In the genomic region with DNA sequence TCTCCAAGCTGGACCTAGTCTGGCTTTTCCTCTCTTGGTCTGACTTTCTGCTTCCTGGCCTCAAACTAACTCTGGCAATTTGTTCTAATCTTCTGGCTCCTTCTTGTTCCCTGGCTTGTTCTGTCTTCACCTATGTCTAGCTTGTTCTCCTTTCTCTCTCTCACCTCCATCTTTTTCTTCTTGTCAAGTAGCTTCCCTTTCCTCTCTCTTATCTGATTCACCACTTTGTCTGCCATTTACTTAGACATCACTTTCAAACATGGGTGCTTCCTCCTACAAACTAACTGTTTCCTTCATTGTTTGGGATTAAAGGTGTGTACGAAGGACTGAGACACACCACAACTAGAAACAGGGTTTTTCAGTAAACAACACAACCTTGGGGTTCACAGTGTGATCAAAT, we compare ENCODE assay signal across 21 mouse cellular contexts. TPM values are rescaled to one million over a fixed set of nuclear protein-coding genes. Genes with fewer than 3 reads are reported as not detected.
A peak's percentile ranks its signal among the peaks of the same experiment; 100 is the strongest.
DNase-seq lines count a peak whose midpoint lies in the region; ATAC-seq and TF ChIP-seq lines count a peak whose summit lies in the region.
"Had no signal": no experiment of that assay in that cellular context is flagged by ENCODE, and none has a peak within 500 bp of the region (broad histone marks: within the 10 kb centered on the region; RNA-seq: fewer than 3 reads in every experiment).

No protein-coding gene starts in this region.

- H3K4me3 ChIP-seq in ES-Bruce4 (ENCODE audit: low read depth, low read length) (no peak overlapping the region), MEL (ENCODE audit: control insufficient read depth in 1 of 2, insufficient read depth in 1 of 2, low read depth in 2 of 2, low read length in 2 of 2) (no peak overlapping the region)
- H3K4me3 ChIP-seq in hindbrain, embryonic 11.5 days (ENCODE audit: low read depth, low read length), result no peak overlapping the region
- H3K4me3 ChIP-seq in thymus, adult 2 months (ENCODE audit: control insufficient read depth, insufficient read depth, low read length), result no peak overlapping the region

- H3K36me3 ChIP-seq in ES-Bruce4 (ENCODE audit: control insufficient read depth, insufficient read depth, low read length, poor library complexity, severe bottlenecking), result peaks cover 29% of the 10 kb centered on the region
- H3K36me3 ChIP-seq in MEL (ENCODE audit: control insufficient read depth in 1 of 2, insufficient read depth in 2 of 2, low read length in 2 of 2), result peaks cover 20 to 24% of the 10 kb centered on the region in 2 experiments
- H3K36me3 ChIP-seq in hindbrain, embryonic 11.5 days (ENCODE audit: control insufficient read depth, insufficient read depth, low read length), result peaks cover 29% of the 10 kb centered on the region
- H3K36me3 ChIP-seq in thymus, adult 2 months (ENCODE audit: control insufficient read depth, insufficient read depth, low read length), result peaks cover 42% of the 10 kb centered on the region

- H3K4me1 ChIP-seq in ES-Bruce4 (ENCODE audit: control insufficient read depth, insufficient read depth, low read length) (peaks cover 6% of the 10 kb centered on the region), MEL (ENCODE audit: control insufficient read depth in 1 of 2, insufficient read depth in 2 of 2, low read length in 2 of 2) (peaks cover 5 to 24% of the 10 kb centered on the region in 2 experiments)
- H3K4me1 ChIP-seq in hindbrain, embryonic 11.5 days (replicated peaks; ENCODE audit: control insufficient read depth, insufficient read depth, low read length), result peaks cover 3% of the 10 kb centered on the region; the same call in 1 of the 2 replicates
- H3K4me1 ChIP-seq in thymus, adult 2 months (replicated peaks; ENCODE audit: control insufficient read depth, insufficient read depth, low read length), result peaks cover 20% of the 10 kb centered on the region

- TF ChIP-seq EP300 in ES-Bruce4 (IDR thresholded peaks at IDR 0.05; ENCODE audit: insufficient read depth, low read depth, low read length) (no peak), MEL (IDR thresholded peaks at IDR 0.05; ENCODE audit: low read depth in 1 of 2, low read length in 2 of 2) (0 out of 4 replicates have a peak, but pooled peaks of 1 of the 2 experiments have one; percentile 14)

- WGBS in hindbrain, embryonic 11.5 days, result 89% methylated on average over 1 of the region's 1 CpGs
- WGBS in thymus, adult 2 months, result 84% methylated on average over 1 of the region's 1 CpGs

- no peak overlapping the region for H3K4me2 ChIP-seq in hindbrain, embryonic 11.5 days (replicated peaks; ENCODE audit: low read depth, low read length)

- TF ChIP-seq POLR2A in ES-Bruce4 (IDR thresholded peaks at IDR 0.05; ENCODE audit: insufficient read depth, low read length) (no peak), MEL (IDR thresholded peaks at IDR 0.05; ENCODE audit: control insufficient read depth in 1 of 2, insufficient read depth in 1 of 2, low read depth in 1 of 2, low read length in 2 of 2, poor library complexity in 1 of 2) (no peak)
- no peak for TF ChIP-seq POLR2A in thymus, adult 2 months (IDR thresholded peaks at IDR 0.05; ENCODE audit: control insufficient read depth, extremely low read depth, insufficient read depth, low read length, poor library complexity)

- H3K27me3 ChIP-seq in ES-Bruce4 (ENCODE audit: control insufficient read depth, insufficient read depth, low read length, poor library complexity, severe bottlenecking) (no peaks in the 10 kb centered on the region), MEL (ENCODE audit: control insufficient read depth in 1 of 2, insufficient read depth in 2 of 2, low read length in 2 of 2) (no peaks in the 10 kb centered on the region)
- no peaks in the 10 kb centered on the region for H3K27me3 ChIP-seq in hindbrain, embryonic 11.5 days (ENCODE audit: control insufficient read depth, insufficient read depth, low read length)
- H3K27me3 ChIP-seq in thymus, adult 2 months (ENCODE audit: control insufficient read depth, insufficient read depth, low read length), result no peaks in the 10 kb centered on the region
- H3K27me3 ChIP-seq: CH12.LX, Patski had no signal

- no peak for TF ChIP-seq RAD21 in MEL (IDR thresholded peaks at IDR 0.05; ENCODE audit: low read depth, low read length)

- no peak for TF ChIP-seq CTCF in ES-Bruce4 (IDR thresholded peaks at IDR 0.05; ENCODE audit: low read depth, low read length)
- TF ChIP-seq CTCF in MEL (IDR thresholded peaks at IDR 0.05 in 2 of 3, conservative IDR thresholded peaks at IDR 0.05 in 1 of 3; ENCODE audit: control insufficient read depth in 1 of 3, insufficient read depth in 1 of 3, low read depth in 2 of 3, low read length in 3 of 3, poor library complexity in 1 of 3, severe bottlenecking in 1 of 3), result no peak
- no peak for TF ChIP-seq CTCF in thymus, adult 2 months (IDR thresholded peaks at IDR 0.05; ENCODE audit: borderline replicate concordance, control insufficient read depth, extremely low read depth, insufficient read depth, low read length, poor library complexity)

- peak; percentile 67 for DNase-seq in MEL (ENCODE audit: low read depth, low spot score)
- no peak for DNase-seq in hindbrain, embryonic 11.5 days (ENCODE audit: low spot score)
- DNase-seq in thymus, adult 2 months, result no peak
- DNase-seq: adrenal gland, adult 2 months; adrenal gland, adult 8-10 months; adrenal gland, postnatal 10 days; adrenal gland, postnatal 14 days; adrenal gland, postnatal 25 days; adrenal gland, postnatal 36 days; B cell, adult 2 months; cerebellum, adult 11 months; cerebellum, adult 11-12 months; cerebellum, adult 18-20 months; cerebellum, adult 2 months; cerebellum, adult 8-10 months had no signal

- ATAC-seq in hindbrain, embryonic 11.5 days (ENCODE audit: low FRiP score), result no peak
- ATAC-seq: activated CD4-positive, CD25-positive, alpha-beta regulatory T cell, adult 4 months; CD4-positive, CD25-positive, alpha-beta regulatory T cell, adult 4 months; Patski had no signal

- H3K9ac ChIP-seq in ES-Bruce4 (ENCODE audit: low read depth, poor library complexity, severe bottlenecking) (no peak overlapping the region), MEL (ENCODE audit: control insufficient read depth, low read depth, low read length, poor library complexity, severe bottlenecking) (no peak overlapping the region)
- no peak overlapping the region for H3K9ac ChIP-seq in hindbrain, embryonic 11.5 days (ENCODE audit: low read depth, low read length)

- H3K9me3 ChIP-seq in ES-Bruce4 (replicated peaks; ENCODE audit: control insufficient read depth, insufficient read depth, low read length, poor library complexity, severe bottlenecking) (no peaks in the 10 kb centered on the region), MEL (replicated peaks; ENCODE audit: insufficient read depth, low read length) (no peaks in the 10 kb centered on the region)
- H3K9me3 ChIP-seq in hindbrain, embryonic 11.5 days (ENCODE audit: control insufficient read depth, low read length), result no peaks in the 10 kb centered on the region
- H3K9me3 ChIP-seq: G1E had no signal

- H3K27ac ChIP-seq in ES-Bruce4 (ENCODE audit: insufficient read depth, low read length), result peak overlapping the region; percentile 15; the same call in 1 of the 2 replicates
- peak overlapping the region; percentile 26; the same call in 1 of the 2 replicates for H3K27ac ChIP-seq in MEL (ENCODE audit: control insufficient read depth, low read depth, low read length)
- no peak overlapping the region for H3K27ac ChIP-seq in hindbrain, embryonic 11.5 days (ENCODE audit: low read depth, low read length)
- no peak overlapping the region for H3K27ac ChIP-seq in thymus, adult 2 months (ENCODE audit: control insufficient read depth, insufficient read depth, low read length)

- H3K79me2 ChIP-seq in MEL (ENCODE audit: control insufficient read depth, insufficient read depth, low read length, poor library complexity), result peaks cover 12% of the 10 kb centered on the region

RNA-seq across cellular contexts. Expression of gene Mxra7, which starts 7.1 kb away (rescaled TPM):
- polyA plus RNA-seq in ES-Bruce4 (2011; ENCODE audit: insufficient read depth, insufficient read length, low read depth, missing spikeins), result 20.4 and 22.1 TPM in 2 replicates
- 2.7 and 2.9 TPM in 2 replicates for total RNA-seq in MEL (2012; rRNA removed)
- 1 to 10 TPM in 1 of 2 experiments, not detected in 1; 9.3 TPM for polyA plus RNA-seq in MEL (2012; ENCODE audit: insufficient read depth in 1 of 2, insufficient read length in 2 of 2, low read depth in 1 of 2, low replicate concordance in 2 of 2, missing spikeins in 1 of 2)
- polyA plus RNA-seq in hindbrain, embryonic 11.5 days (2014; fragmentation: Nextera tagmentation; extraction: Ambion mirVana), result 57.9 and 61.8 TPM in 2 replicates
- 8.6 and 14.2 TPM in 2 replicates for polyA plus RNA-seq in thymus, adult 2 months (2012; rRNA removed)
- total RNA-seq: CH12.LX, G1E had no signal
- polyA plus RNA-seq: activated CD4-positive, CD25-positive, alpha-beta regulatory T cell, adult 4 months; CD4-positive, CD25-positive, alpha-beta regulatory T cell, adult 4 months; G1E had no signal

RNA-seq across cellular contexts. Expression of gene Mettl23, which starts 8.1 kb away (rescaled TPM):
- polyA plus RNA-seq in ES-Bruce4 (2011; ENCODE audit: insufficient read depth, insufficient read length, low read depth, missing spikeins) (27.5 TPM in 2 replicates), MEL (2012; ENCODE audit: insufficient read depth in 1 of 2, insufficient read length in 2 of 2, low read depth in 1 of 2, low replicate concordance in 2 of 2, missing spikeins in 1 of 2) (10 to 100 TPM in 1 of 2 experiments, not detected in 1; 58.5 TPM)
- 63.9 and 69.9 TPM in 2 replicates for total RNA-seq in MEL (2012; rRNA removed)
- polyA plus RNA-seq in hindbrain, embryonic 11.5 days (2014; fragmentation: Nextera tagmentation; extraction: Ambion mirVana), result 61.6 and 70.6 TPM in 2 replicates
- 69.9 and 82.6 TPM in 2 replicates for polyA plus RNA-seq in thymus, adult 2 months (2012; rRNA removed)

RNA-seq across cellular contexts. Expression of gene Jmjd6, which starts 8.3 kb away (rescaled TPM):
- polyA plus RNA-seq in ES-Bruce4 (2011; ENCODE audit: insufficient read depth, insufficient read length, low read depth, missing spikeins), result 45.6 and 49.0 TPM in 2 replicates
- 159 and 175 TPM in 2 replicates for total RNA-seq in MEL (2012; rRNA removed)
- polyA plus RNA-seq in MEL (2012; ENCODE audit: insufficient read depth in 1 of 2, insufficient read length in 2 of 2, low read depth in 1 of 2, low replicate concordance in 2 of 2, missing spikeins in 1 of 2), result 100 to 1,000 TPM in 1 of 2 experiments, not detected in 1; 192 TPM
- 88.8 and 91.3 TPM in 2 replicates for polyA plus RNA-seq in hindbrain, embryonic 11.5 days (2014; fragmentation: Nextera tagmentation; extraction: Ambion mirVana)
- 37.3 and 46.3 TPM in 2 replicates for polyA plus RNA-seq in thymus, adult 2 months (2012; rRNA removed)

RNA-seq across cellular contexts. Expression of gene Mfsd11, which starts 17.3 kb away (rescaled TPM):
- polyA plus RNA-seq in ES-Bruce4 (2011; ENCODE audit: insufficient read depth, insufficient read length, low read depth, missing spikeins) (14.6 and 15.1 TPM in 2 replicates), MEL (2012; ENCODE audit: insufficient read depth in 1 of 2, insufficient read length in 2 of 2, low read depth in 1 of 2, low replicate concordance in 2 of 2, missing spikeins in 1 of 2) (10 to 100 TPM in 1 of 2 experiments, not detected in 1; 25.4 TPM)
- total RNA-seq in MEL (2012; rRNA removed), result 25.7 and 36.3 TPM in 2 replicates
- polyA plus RNA-seq in hindbrain, embryonic 11.5 days (2014; fragmentation: Nextera tagmentation; extraction: Ambion mirVana), result 37.0 and 38.6 TPM in 2 replicates
- 32.9 and 33.0 TPM in 2 replicates for polyA plus RNA-seq in thymus, adult 2 months (2012; rRNA removed)

RNA-seq across cellular contexts. Expression of gene Srsf2, which starts 17.9 kb away (rescaled TPM):
- polyA plus RNA-seq in ES-Bruce4 (2011; ENCODE audit: insufficient read depth, insufficient read length, low read depth, missing spikeins) (414 and 425 TPM in 2 replicates), MEL (2012; ENCODE audit: insufficient read depth in 1 of 2, insufficient read length in 2 of 2, low read depth in 1 of 2, low replicate concordance in 2 of 2, missing spikeins in 1 of 2) (1,000 to 10,000 TPM in 1 of 2 experiments, 100 to 1,000 TPM in 1; 257 to 1,128 TPM)
- total RNA-seq in MEL (2012; rRNA removed), result 434 and 453 TPM in 2 replicates
- 935 and 944 TPM in 2 replicates for polyA plus RNA-seq in hindbrain, embryonic 11.5 days (2014; fragmentation: Nextera tagmentation; extraction: Ambion mirVana)
- polyA plus RNA-seq in thymus, adult 2 months (2012; rRNA removed), result 1,171 and 1,772 TPM in 2 replicates

Comparison
In these comparisons a context has a peak if more than half of its experiments do, and no peak if none do; other contexts are left out.
1. H3K27ac ChIP-seq: peak in ES-Bruce4 (single experiment) and MEL (single experiment); none in hindbrain, embryonic 11.5 days (single experiment) and thymus, adult 2 months (single experiment).